Mouse (Mus musculus) heart, adult 2 months (tissue): ENCODE measurements at regions not wholly inside any gene's neighbourhood (a gene's known extent, or its start where the extent isn't known, plus 50 kb on each side); places are given as distances from the start of the nearest gene placed in this dataset.

Source experiments
- DNase-seq, 2 experiments: peaks; one replicate each; pipeline ENCODE4 v3.0.0; 2021
- H3K27ac ChIP-seq: fragments of 200-600 bp; 2 replicates; pipeline ENCODE4 v1.8.1; 2022
- H3K27me3 ChIP-seq: fragments of 200-500 bp; 2 replicates; pipeline ENCODE4 v1.6.1; 2012; ENCODE audit warnings: mild to moderate bottlenecking, low read length, inconsistent platforms, mixed read lengths; ENCODE audit not compliant: control insufficient read depth, insufficient read depth
- H3K36me3 ChIP-seq: fragments of 200-500 bp; 2 replicates; pipeline ENCODE4 v1.6.1; 2012; ENCODE audit warnings: low read length, inconsistent platforms; ENCODE audit not compliant: control insufficient read depth, insufficient read depth
- H3K4me1 ChIP-seq: fragments of 200-500 bp; 2 replicates; pipeline ENCODE4 v1.6.1; 2011; ENCODE audit warnings: low read length; ENCODE audit not compliant: control insufficient read depth, insufficient read depth
- H3K4me3 ChIP-seq: fragments of 200-600 bp; 2 replicates; pipeline ENCODE4 v1.8.1; 2022
- H3K79me2 ChIP-seq: fragments of 200-500 bp; replicated peaks from 2 replicates; pipeline ENCODE4 v1.6.1; 2012; ENCODE audit warnings: mild to moderate bottlenecking, inconsistent platforms, low read length, moderate library complexity, mixed read lengths; ENCODE audit not compliant: control insufficient read depth, insufficient read depth
- H3K9ac ChIP-seq: fragments of 200-500 bp; 2 replicates; pipeline ENCODE4 v1.6.1; 2012; ENCODE audit warnings: low read depth, mild to moderate bottlenecking, control low read depth, inconsistent platforms, low read length, mixed read lengths
- CTCF ChIP-seq: fragments of 200-600 bp; IDR thresholded peaks from 2 replicates; pipeline ENCODE4 v1.8.1; 2022; ENCODE audit warnings: antibody characterized with exemption, mild to moderate bottlenecking, moderate library complexity
- WGBS: fragments of 180-500 bp; shearing (Covaris S2); methylation state at CpG from one replicate; pipeline ENCODE4 v1.1.7; 2018; 5-methylcytosine and 5-hydroxymethylcytosine counted together
- intact Hi-C: fragments of 180-260 bp; cut with DNase I; formaldehyde crosslinking; loops from one replicate; pipeline ENCODE4 v1.15.1; 2025

DNA sequence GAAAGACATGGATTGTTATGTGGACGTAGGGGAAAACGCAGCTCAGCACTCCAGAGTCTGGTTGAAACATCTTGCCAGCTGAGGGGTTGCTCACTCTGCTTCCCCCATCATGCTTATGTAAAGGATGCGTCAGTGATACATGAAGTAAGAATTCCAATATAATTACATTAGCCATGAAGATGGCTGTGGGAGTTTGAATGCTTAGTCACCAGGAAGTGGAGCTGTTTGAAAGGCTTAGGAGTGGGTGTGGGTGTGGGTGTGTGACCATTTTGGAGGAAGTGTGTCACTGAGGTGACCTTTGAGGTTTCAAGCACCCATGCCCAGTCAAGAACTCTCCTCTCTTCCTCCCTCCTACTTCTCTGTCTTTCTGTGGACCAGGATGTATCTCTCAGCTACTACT lies 295.8 kb downstream of the Scg2 start:
- 81% methylated on average over 3 of the region's 3 CpGs for WGBS
- H3K36me3 ChIP-seq, result no peaks in the 10 kb centered on the region
- no peak overlapping the region for H3K27ac ChIP-seq
- no peaks in the 10 kb centered on the region for H3K4me1 ChIP-seq
- no peak overlapping the region for H3K9ac ChIP-seq
- no peaks in the 10 kb centered on the region for H3K79me2 ChIP-seq
- intact Hi-C loops, result no loop called here
- no peaks in the 10 kb centered on the region for H3K27me3 ChIP-seq
- no peak for DNase-seq
- no peak overlapping the region for H3K4me3 ChIP-seq
- TF ChIP-seq CTCF, result no peak
